Mouse (Mus musculus) hindbrain, embryonic 13.5 days (tissue): ENCODE data around the gene Terb2. TPM values are rescaled to one million over a fixed set of nuclear protein-coding genes. Genes with fewer than 3 reads are reported as not detected.
"Not testable (repeated sequence)": the region's sequence is repeated elsewhere in the genome, so short reads cannot be mapped to it uniquely, and the experiment has no call there.

Experiments
- ATAC-seq: fragments of 200-750 bp; cut with Nextera tagmentation; 2 replicates; pipeline ENCODE4 v1.8.0; 2017; ENCODE audit warnings: moderate TSS enrichment; ENCODE audit not compliant: low FRiP score
- H3K27ac ChIP-seq: fragments of 300-500 bp; sonication (generic); 2 replicates; pipeline ENCODE4 v1.5.1; 2015; ENCODE audit warnings: inconsistent platforms, mild to moderate bottlenecking, moderate library complexity
- H3K27me3 ChIP-seq: fragments of 300-500 bp; sonication (generic); 2 replicates; pipeline ENCODE4 v1.6.1; 2015; ENCODE audit warnings: mild to moderate bottlenecking, inconsistent platforms
- H3K36me3 ChIP-seq: fragments of 300-500 bp; sonication (generic); 2 replicates; pipeline ENCODE4 v1.6.1; 2015; ENCODE audit warnings: mild to moderate bottlenecking, inconsistent platforms
- H3K4me1 ChIP-seq: fragments of 300-500 bp; sonication (generic); replicated peaks from 2 replicates; pipeline ENCODE4 v1.6.1; 2015; ENCODE audit warnings: inconsistent platforms
- H3K4me2 ChIP-seq: fragments of 300-500 bp; sonication (generic); 2 replicates; pipeline ENCODE4 v1.6.1; 2015; ENCODE audit warnings: inconsistent platforms, mild to moderate bottlenecking, moderate library complexity
- H3K4me3 ChIP-seq: fragments of 300-500 bp; sonication (generic); 2 replicates; pipeline ENCODE4 v1.5.1; 2015; ENCODE audit warnings: mild to moderate bottlenecking, inconsistent platforms
- H3K9ac ChIP-seq: fragments of 300-500 bp; sonication (generic); 2 replicates; pipeline ENCODE4 v1.6.1; 2015; ENCODE audit warnings: mild to moderate bottlenecking, inconsistent platforms
- H3K9me3 ChIP-seq: fragments of 300-500 bp; sonication (generic); 2 replicates; pipeline ENCODE4 v1.6.1; 2016; ENCODE audit warnings: inconsistent platforms
- WGBS: fragments of 180-500 bp; shearing (Covaris S2); methylation state at CpG from one replicate; pipeline ENCODE4 v1.1.7; 2015; 5-methylcytosine and 5-hydroxymethylcytosine counted together
- polyA plus RNA-seq: library from polyadenylated mRNA; unstranded; fragments of >200 nt; fragmentation: Nextera tagmentation; extraction: Ambion mirVana; gene quantifications from 2 replicates; pipeline ENCODE4 v1.2.1, GENCODE M21; 2015

The Terb2 gene
- polyA plus RNA-seq, 1 experiment from 2014 or later = not detected

GRCm38 (mm10) chr2:122217075-122217474 lies 31.0 kb downstream of the Terb2 start:
- H3K9me3 ChIP-seq, H3K36me3 ChIP-seq, H3K4me3 ChIP-seq, H3K27me3 ChIP-seq, ATAC-seq, H3K4me1 ChIP-seq, H3K4me2 ChIP-seq, H3K27ac ChIP-seq, H3K9ac ChIP-seq: not testable (repeated sequence)
- WGBS = 91% methylated on average over 4 of the region's 4 CpGs

- no peak for ATAC-seq
- Histone ChIP-seq H3K36me3 (no peaks in the 10 kb centered on the region), H3K27me3 (no peaks in the 10 kb centered on the region), H3K4me2 (no peak overlapping the region), H3K9me3 (no peaks in the 10 kb centered on the region), H3K4me3 (no peak overlapping the region), H3K27ac (no peak overlapping the region), H3K9ac (no peak overlapping the region), H3K4me1 (no peaks in the 10 kb centered on the region)
- WGBS = 68% methylated on average over 2 of the region's 2 CpGs
Observed at GRCm38 (mm10) chr2:122218234-122218633, 32.2 kb downstream of the Terb2 start.

GRCm38 (mm10) chr2:122221378-122221777 lies 35.3 kb downstream of the Terb2 start:
- no peak for ATAC-seq
- Histone ChIP-seq H3K27me3 (no peaks in the 10 kb centered on the region), H3K4me1 (no peaks in the 10 kb centered on the region), H3K9me3 (no peaks in the 10 kb centered on the region), H3K36me3 (no peaks in the 10 kb centered on the region), H3K4me3 (no peak overlapping the region), H3K9ac (no peak overlapping the region), H3K27ac (no peak overlapping the region), H3K4me2 (no peak overlapping the region)
- WGBS = 83% methylated on average over 4 of the region's 4 CpGs

GRCm38 (mm10) chr2:122221798-122222197 lies 35.7 kb downstream of the Terb2 start:
- no peak overlapping the region for H3K4me2 ChIP-seq
- no peaks in the 10 kb centered on the region for H3K4me1 ChIP-seq
- no peak for ATAC-seq
- H3K4me3 ChIP-seq = no peak overlapping the region
- no peaks in the 10 kb centered on the region for H3K36me3 ChIP-seq
- H3K27me3 ChIP-seq = no peaks in the 10 kb centered on the region
- WGBS = 60% methylated on average over 5 of the region's 5 CpGs
- H3K9me3 ChIP-seq = no peaks in the 10 kb centered on the region
- no peak overlapping the region for H3K27ac ChIP-seq
- no peak overlapping the region for H3K9ac ChIP-seq

GRCm38 (mm10) chr2:122222272-122222671 lies 36.2 kb downstream of the Terb2 start:
- no peaks in the 10 kb centered on the region for H3K9me3 ChIP-seq
- no peak overlapping the region for H3K9ac ChIP-seq
- no peak for ATAC-seq
- no peak overlapping the region for H3K4me3 ChIP-seq
- no peak overlapping the region for H3K27ac ChIP-seq
- no peaks in the 10 kb centered on the region for H3K36me3 ChIP-seq
- H3K27me3 ChIP-seq = no peaks in the 10 kb centered on the region
- WGBS = 95% methylated on average over 5 of the region's 5 CpGs
- H3K4me2 ChIP-seq = no peak overlapping the region
- H3K4me1 ChIP-seq = no peaks in the 10 kb centered on the region

GRCm38 (mm10) chr2:122223654-122224053 lies 37.6 kb downstream of the Terb2 start:
- H3K9me3 ChIP-seq = no peaks in the 10 kb centered on the region
- ATAC-seq = no peak
- H3K36me3 ChIP-seq = no peaks in the 10 kb centered on the region
- no peaks in the 10 kb centered on the region for H3K27me3 ChIP-seq
- no peak overlapping the region for H3K27ac ChIP-seq
- no peak overlapping the region for H3K4me3 ChIP-seq
- no peak overlapping the region for H3K4me2 ChIP-seq
- H3K9ac ChIP-seq = no peak overlapping the region
- H3K4me1 ChIP-seq = no peaks in the 10 kb centered on the region

GRCm38 (mm10) chr2:122230395-122230794 lies 44.3 kb downstream of the Terb2 start:
- Histone ChIP-seq H3K4me3 (no peak overlapping the region), H3K4me2 (no peak overlapping the region), H3K9me3 (no peaks in the 10 kb centered on the region), H3K4me1 (peaks cover 10% of the 10 kb centered on the region), H3K36me3 (no peaks in the 10 kb centered on the region), H3K27me3 (no peaks in the 10 kb centered on the region), H3K9ac (no peak overlapping the region), H3K27ac (no peak overlapping the region)
- ATAC-seq = no peak
- WGBS = 92% methylated on average over 6 of the region's 6 CpGs

- no peak for ATAC-seq
- WGBS = 68% methylated on average over 9 of the region's 9 CpGs
- no peak overlapping the region for H3K4me2 ChIP-seq
- no peaks in the 10 kb centered on the region for H3K27me3 ChIP-seq
- H3K4me1 ChIP-seq = peaks cover 10% of the 10 kb centered on the region
- H3K27ac ChIP-seq = no peak overlapping the region
- H3K36me3 ChIP-seq = no peaks in the 10 kb centered on the region
- H3K9me3 ChIP-seq = no peaks in the 10 kb centered on the region
- no peak overlapping the region for H3K9ac ChIP-seq
- no peak overlapping the region for H3K4me3 ChIP-seq
Observed at GRCm38 (mm10) chr2:122231616-122232015, 45.5 kb downstream of the Terb2 start.

GRCm38 (mm10) chr2:122233341-122233740 lies 47.3 kb downstream of the Terb2 start:
- H3K27ac ChIP-seq = no peak overlapping the region
- H3K36me3 ChIP-seq = no peaks in the 10 kb centered on the region
- peaks cover 10% of the 10 kb centered on the region for H3K4me1 ChIP-seq
- no peaks in the 10 kb centered on the region for H3K9me3 ChIP-seq
- ATAC-seq = no peak
- no peak overlapping the region; the same call in 1 of the 2 replicates for H3K4me3 ChIP-seq
- no peaks in the 10 kb centered on the region for H3K27me3 ChIP-seq
- H3K9ac ChIP-seq = no peak overlapping the region
- 60% methylated on average over 5 of the region's 5 CpGs for WGBS
- H3K4me2 ChIP-seq = peak overlapping the region; percentile 67

- Histone ChIP-seq H3K9me3 (no peaks in the 10 kb centered on the region), H3K9ac (peak overlapping the region; percentile 70)
- peak; percentile 52 for ATAC-seq
Observed at GRCm38 (mm10) chr2:122233759-122234557, 47.9 kb downstream of the Terb2 start.

GRCm38 (mm10) chr2:122234611-122235288 lies 48.7 kb downstream of the Terb2 start, which contains the start of gene Sord:
Gene Sord, plus strand, starts transcription at chr2:122234749.
- H3K27me3 ChIP-seq = no peaks in the 10 kb centered on the region
- under 1% methylated on average over 35 of the region's 35 CpGs for WGBS
- peak; percentile 95 for ATAC-seq
- H3K27ac ChIP-seq = peak within 1 kb of the TSS; percentile 78
- H3K4me1 ChIP-seq = peaks cover 10% of the 10 kb centered on the region
- peak within 1 kb of the TSS; percentile 70 for H3K9ac ChIP-seq
- peak within 1 kb of the TSS; percentile 67 for H3K4me2 ChIP-seq
- no peaks in the 10 kb centered on the region for H3K36me3 ChIP-seq
- no peaks in the 10 kb centered on the region for H3K9me3 ChIP-seq
- H3K4me3 ChIP-seq = peak within 1 kb of the TSS; percentile 58

More at GRCm38 (mm10) chr2:122233759-122234557, 47.9 kb downstream of the Terb2 start:
- Histone ChIP-seq H3K36me3 (no peaks in the 10 kb centered on the region), H3K27ac (peak overlapping the region; percentile 78), H3K4me1 (peaks cover 10% of the 10 kb centered on the region), H3K4me2 (peak overlapping the region; percentile 67), H3K4me3 (peak overlapping the region; percentile 58), H3K27me3 (no peaks in the 10 kb centered on the region)
- WGBS = 6% methylated on average over 26 of the region's 26 CpGs

GRCm38 (mm10) chr2:122235425-122235824 lies 49.4 kb downstream of the Terb2 start:
- Histone ChIP-seq H3K27ac (no peak overlapping the region), H3K4me2 (peak overlapping the region; percentile 67), H3K36me3 (no peaks in the 10 kb centered on the region), H3K9ac (peak overlapping the region; percentile 70), H3K4me1 (peaks cover 10% of the 10 kb centered on the region), H3K27me3 (no peaks in the 10 kb centered on the region), H3K9me3 (no peaks in the 10 kb centered on the region), H3K4me3 (peak overlapping the region; percentile 58)
- ATAC-seq = no peak
- 84% methylated on average over 2 of the region's 2 CpGs for WGBS
